ENCODE assay signal across 19 mouse cellular contexts in the genomic region with DNA sequence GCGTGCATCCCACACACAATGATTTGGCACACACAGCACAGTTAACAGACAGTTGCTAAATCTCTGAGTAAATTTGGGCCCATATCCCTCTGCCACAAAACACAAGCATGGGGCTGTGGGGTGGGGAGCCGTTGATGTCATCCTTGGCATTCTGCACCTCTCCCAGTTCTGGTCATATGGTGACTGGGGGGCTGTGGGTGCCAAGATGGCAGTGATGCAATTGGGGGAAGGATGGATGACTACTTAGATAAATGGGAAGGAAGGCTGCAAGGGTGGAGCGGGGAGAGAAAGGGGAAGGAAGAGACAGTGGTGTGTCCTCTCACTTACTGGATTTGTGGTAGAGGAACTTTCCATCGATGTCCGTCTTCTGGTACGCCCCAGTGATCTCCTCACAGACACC. TPM values are rescaled to one million over a fixed set of nuclear protein-coding genes. Genes with fewer than 3 reads are reported as not detected.
DNase-seq lines count a peak whose midpoint lies in the region; ATAC-seq lines count a peak whose summit lies in the region.
"Had no signal": no experiment of that assay in that cellular context is flagged by ENCODE, and none has a peak within 500 bp of the region (broad histone marks: within the 10 kb centered on the region; RNA-seq: fewer than 3 reads in every experiment).

No protein-coding gene starts in this region.

- peaks cover 9% of the 10 kb centered on the region; the same call in 1 of the 2 replicates for H3K9me3 ChIP-seq in forebrain, embryonic 13.5 days (replicated peaks)
- no peaks in the 10 kb centered on the region; the same call in 1 of the 2 replicates for H3K9me3 ChIP-seq in forebrain, embryonic 11.5 days (ENCODE audit: control insufficient read depth, low read length)
- H3K9me3 ChIP-seq in liver, embryonic 16.5 days (replicated peaks; ENCODE audit: control insufficient read depth, low read length), result no peaks in the 10 kb centered on the region
- H3K9me3 ChIP-seq: heart, embryonic 15.5 days; neural tube, embryonic 15.5 days had no signal

- H3K4me3 ChIP-seq in forebrain, embryonic 13.5 days, result no peak overlapping the region
- H3K4me3 ChIP-seq in forebrain, embryonic 11.5 days (ENCODE audit: low read depth, low read length), result no peak overlapping the region
- H3K4me3 ChIP-seq in liver, embryonic 16.5 days (ENCODE audit: low read depth, low read length), result peak overlapping the region; percentile 1
- H3K4me3 ChIP-seq: erythroblast, embryonic 14.5 days; heart, embryonic 15.5 days; limb, embryonic 12.5 days; neural tube, embryonic 15.5 days had no signal

- no peaks in the 10 kb centered on the region for H3K36me3 ChIP-seq in forebrain, embryonic 13.5 days (ENCODE audit: poor library complexity, severe bottlenecking)
- H3K36me3 ChIP-seq in forebrain, embryonic 11.5 days (ENCODE audit: control insufficient read depth, insufficient read depth, low read length), result no peaks in the 10 kb centered on the region
- H3K36me3 ChIP-seq in liver, embryonic 16.5 days (ENCODE audit: control insufficient read depth, insufficient read depth), result peaks cover 19% of the 10 kb centered on the region
- H3K36me3 ChIP-seq: heart, embryonic 15.5 days; limb, embryonic 12.5 days; neural tube, embryonic 15.5 days had no signal

- DNase-seq in forebrain, embryonic 11.5 days (ENCODE audit: low spot score), result no peak
- DNase-seq in NIH3T3 (ENCODE audit: low read depth) (peak; percentile 30), adipocyte (ENCODE audit: low spot score) (no peak)
- DNase-seq in layer of hippocampus, adult 8-10 months (ENCODE audit: low spot score in 2 of 2), result peak; percentile 12
- DNase-seq in embryo, embryonic 11 days, result no peak
- no peak for DNase-seq in left cerebral cortex, adult 18-20 months (ENCODE audit: low spot score in 2 of 2)
- DNase-seq: adrenal gland, postnatal 14 days; cerebellum, adult 11 months; kidney, adult 18-20 months; thymus, postnatal 25 days had no signal

- H3K4me1 ChIP-seq in forebrain, embryonic 13.5 days, result no peaks in the 10 kb centered on the region
- H3K4me1 ChIP-seq in forebrain, embryonic 11.5 days (replicated peaks; ENCODE audit: control insufficient read depth, insufficient read depth, low read length), result no peaks in the 10 kb centered on the region
- no peaks in the 10 kb centered on the region; the same call in none of the 2 replicates for H3K4me1 ChIP-seq in liver, embryonic 16.5 days (ENCODE audit: control insufficient read depth, low read depth, low read length)
- H3K4me1 ChIP-seq: heart, embryonic 15.5 days; limb, embryonic 12.5 days; megakaryocyte, embryonic 14.5 days; neural tube, embryonic 15.5 days had no signal

- WGBS in forebrain, embryonic 13.5 days, result 90% methylated on average over 6 of the region's 6 CpGs
- 93% methylated on average over 6 of the region's 6 CpGs for WGBS in forebrain, embryonic 11.5 days
- 26% methylated on average over 6 of the region's 6 CpGs for WGBS in liver, embryonic 16.5 days (ENCODE audit: insufficient replicate concordance)

- no peak overlapping the region for H3K9ac ChIP-seq in forebrain, embryonic 13.5 days
- H3K9ac ChIP-seq in forebrain, embryonic 11.5 days (ENCODE audit: low read length), result no peak overlapping the region
- H3K9ac ChIP-seq in liver, embryonic 16.5 days (ENCODE audit: low read depth, low read length), result no peak overlapping the region
- H3K9ac ChIP-seq: heart, embryonic 15.5 days; hindbrain, embryonic 14.5 days; limb, embryonic 12.5 days; neural tube, embryonic 15.5 days had no signal

- ATAC-seq in forebrain, embryonic 13.5 days, result peak; percentile 27; the same call in 1 of the 2 replicates
- no peak for ATAC-seq in forebrain, embryonic 11.5 days (replicated peaks; ENCODE audit: low FRiP score)
- ATAC-seq in liver, embryonic 16.5 days (ENCODE audit: low read depth), result no peak

- no peak overlapping the region for H3K27ac ChIP-seq in forebrain, embryonic 13.5 days
- no peak overlapping the region for H3K27ac ChIP-seq in forebrain, embryonic 11.5 days (ENCODE audit: low read depth, low read length)
- H3K27ac ChIP-seq in liver, embryonic 16.5 days (ENCODE audit: low read length), result no peak overlapping the region
- H3K27ac ChIP-seq: heart, embryonic 15.5 days; hindbrain, embryonic 14.5 days; limb, embryonic 12.5 days; neural tube, embryonic 15.5 days; stomach, postnatal 0 days had no signal

- no peak overlapping the region for H3K4me2 ChIP-seq in forebrain, embryonic 13.5 days
- no peak overlapping the region for H3K4me2 ChIP-seq in forebrain, embryonic 11.5 days (ENCODE audit: low read depth, low read length, severe bottlenecking)
- H3K4me2 ChIP-seq in liver, embryonic 16.5 days (ENCODE audit: low read depth, low read length), result peak overlapping the region; percentile 21
- H3K4me2 ChIP-seq: heart, embryonic 15.5 days; hindbrain, embryonic 14.5 days; limb, embryonic 12.5 days; neural tube, embryonic 15.5 days had no signal

- no peaks in the 10 kb centered on the region for H3K27me3 ChIP-seq in forebrain, embryonic 13.5 days
- no peaks in the 10 kb centered on the region for H3K27me3 ChIP-seq in forebrain, embryonic 11.5 days (ENCODE audit: control insufficient read depth, insufficient read depth, low read length)
- H3K27me3 ChIP-seq in liver, embryonic 16.5 days (ENCODE audit: control insufficient read depth, insufficient read depth, low read depth, low read length), result no peaks in the 10 kb centered on the region
- H3K27me3 ChIP-seq: heart, embryonic 15.5 days; limb, embryonic 12.5 days; neural tube, embryonic 15.5 days had no signal

RNA-seq across cellular contexts. Expression of a gene that starts 3.5 kb away (rescaled TPM):
- polyA plus RNA-seq in forebrain, embryonic 13.5 days (2015; fragmentation: Nextera tagmentation; extraction: Ambion mirVana), result 0.22 and 2.2 TPM in 2 replicates
- not detected in 2 replicates for polyA plus RNA-seq in forebrain, embryonic 11.5 days (2014; fragmentation: Nextera tagmentation; extraction: Ambion mirVana)
- not detected for total RNA-seq in layer of hippocampus, adult 8-10 months (2022)
- polyA plus RNA-seq in liver, embryonic 16.5 days (2015; fragmentation: Nextera tagmentation; extraction: Ambion mirVana), result 1,608 and 1,736 TPM in 2 replicates
- not detected for total RNA-seq in left cerebral cortex, adult 18-20 months (2021)
- polyA plus RNA-seq: hindbrain, embryonic 14.5 days had no signal

RNA-seq across cellular contexts. Expression of a gene that starts 20.8 kb away (rescaled TPM):
- polyA plus RNA-seq in forebrain, embryonic 13.5 days (2015; fragmentation: Nextera tagmentation; extraction: Ambion mirVana), result not detected in 2 replicates
- polyA plus RNA-seq in forebrain, embryonic 11.5 days (2014; fragmentation: Nextera tagmentation; extraction: Ambion mirVana), result not detected in 2 replicates
- not detected for total RNA-seq in layer of hippocampus, adult 8-10 months (2022)
- polyA plus RNA-seq in liver, embryonic 16.5 days (2015; fragmentation: Nextera tagmentation; extraction: Ambion mirVana), result 4.8 and 5.3 TPM in 2 replicates
- not detected for total RNA-seq in left cerebral cortex, adult 18-20 months (2021)
- total RNA-seq: adrenal gland, postnatal 14 days had no signal
- polyA plus RNA-seq: erythroblast, embryonic 14.5 days had no signal

Comparison
In these comparisons a context has a peak if more than half of its experiments do, and no peak if none do; other contexts are left out.
1. DNase-seq: peak in NIH3T3 (single experiment) and layer of hippocampus, adult 8-10 months (2 of 2); none in forebrain, embryonic 11.5 days (single experiment), embryo, embryonic 11 days (single experiment), left cerebral cortex, adult 18-20 months (0 of 2) and adipocyte (single experiment).
2. RNA of a gene that starts 3.5 kb away (polyA plus RNA-seq): 1,608 to 1,736 TPM in liver, embryonic 16.5 days; 0.22 to 2.2 TPM in forebrain, embryonic 13.5 days and not detected in forebrain, embryonic 11.5 days; every median in the first group is over 100 times any median in the second.